Mouse (Mus musculus) left cerebral cortex, adult 11 months (tissue): ENCODE results near the gene Rad51b.

ENCODE experiments used
- DNase-seq: peaks from one replicate; pipeline ENCODE4 v3.0.0; 2022; ENCODE audit warnings: low spot score

The Rad51b gene

DNA sequence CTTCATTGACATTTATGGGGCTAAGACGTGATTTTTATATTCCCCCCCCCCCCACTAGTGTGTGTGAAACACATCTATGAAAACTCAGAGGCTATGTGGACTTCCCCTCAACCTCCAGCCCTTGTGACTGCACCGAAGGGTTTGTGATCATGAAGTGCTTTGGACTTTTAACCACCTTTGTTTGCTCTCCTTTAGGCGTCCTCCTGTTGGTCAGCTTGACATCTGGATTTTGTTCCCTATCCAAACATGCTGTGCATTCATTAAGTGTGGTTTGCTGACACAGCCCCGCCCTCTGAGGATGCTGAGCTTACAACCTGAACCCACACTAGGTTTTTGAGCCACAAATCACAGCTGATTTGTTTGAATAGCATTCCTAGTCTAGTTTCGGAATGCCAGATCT lies 502.3 kb downstream of the Rad51b start:
- DNase-seq: no peak

DNA sequence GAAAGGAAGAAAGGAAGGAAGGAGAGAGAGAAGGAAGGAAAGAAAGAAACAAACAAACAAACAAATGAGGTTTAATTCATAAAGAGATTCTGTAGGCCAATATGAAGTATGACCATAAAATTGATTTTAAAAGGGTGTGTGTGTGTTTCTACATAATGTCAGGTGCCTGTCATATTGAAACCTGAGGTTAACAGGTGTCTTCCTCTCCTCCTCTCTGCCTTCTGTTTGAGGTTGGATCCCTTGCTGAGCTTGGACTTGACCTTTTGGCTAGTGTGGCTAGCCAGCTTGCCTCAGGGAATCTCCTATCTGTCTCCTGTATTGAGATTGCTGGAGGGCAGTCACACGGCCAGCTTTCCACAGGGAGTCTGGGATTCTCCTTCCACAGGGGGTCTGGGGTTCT lies 506.6 kb downstream of the Rad51b start:
- no peak for DNase-seq

DNA sequence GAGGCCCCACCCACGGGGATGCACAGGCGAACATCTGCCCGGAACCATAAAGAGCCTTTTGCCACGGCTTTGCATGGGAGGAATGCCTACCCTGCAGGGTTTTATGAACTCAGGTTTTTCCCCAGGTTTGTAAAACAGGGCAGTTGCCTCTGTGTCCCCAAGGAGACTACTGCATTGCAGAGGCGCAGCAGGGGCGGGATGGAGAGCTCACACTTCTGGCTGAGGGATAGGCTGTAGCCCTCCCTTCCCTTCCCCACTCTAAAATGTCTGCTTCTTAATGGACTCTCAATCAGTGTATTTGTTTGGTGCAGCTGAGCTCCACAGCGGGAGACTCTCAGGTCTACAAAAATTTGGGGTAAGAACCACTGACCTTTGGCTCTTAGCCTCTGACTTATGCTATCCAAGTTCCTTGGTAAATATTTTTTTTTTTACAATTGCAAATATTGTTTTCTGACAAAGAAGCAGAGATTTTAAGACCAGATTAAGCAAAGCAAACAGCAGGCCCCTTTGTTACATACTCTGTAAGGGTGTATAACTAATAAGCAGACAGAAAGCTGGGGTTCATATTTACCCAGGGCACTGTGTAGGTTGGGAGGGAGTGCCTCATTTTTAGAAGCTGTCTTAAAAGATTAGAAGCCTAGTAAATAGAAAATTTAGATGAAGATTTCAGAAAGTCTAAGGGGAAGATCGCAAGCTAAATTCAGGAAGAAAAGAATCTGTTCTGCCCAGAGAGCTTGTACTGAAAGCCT lies 507.9 kb downstream of the Rad51b start:
- no peak for DNase-seq

DNA sequence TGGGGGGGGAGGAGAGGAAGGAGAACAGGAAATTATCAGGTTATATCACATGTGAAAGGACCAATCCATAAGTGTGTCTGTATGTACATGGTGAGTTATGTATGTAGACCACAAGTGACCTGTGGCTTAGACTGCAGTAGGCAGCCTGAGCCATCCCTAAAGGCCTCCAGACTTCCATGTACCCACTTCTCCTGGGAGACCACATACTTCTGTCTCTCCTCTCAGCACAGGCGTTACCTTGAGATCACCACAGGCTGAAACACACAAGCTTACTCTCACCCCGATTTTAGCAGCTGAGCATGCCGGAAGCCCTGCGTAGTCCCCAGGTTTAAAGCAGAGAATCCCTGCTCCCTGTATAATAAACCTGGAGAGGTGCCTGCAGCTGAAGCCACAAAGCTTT lies 509.9 kb downstream of the Rad51b start:
- no peak for DNase-seq

DNA sequence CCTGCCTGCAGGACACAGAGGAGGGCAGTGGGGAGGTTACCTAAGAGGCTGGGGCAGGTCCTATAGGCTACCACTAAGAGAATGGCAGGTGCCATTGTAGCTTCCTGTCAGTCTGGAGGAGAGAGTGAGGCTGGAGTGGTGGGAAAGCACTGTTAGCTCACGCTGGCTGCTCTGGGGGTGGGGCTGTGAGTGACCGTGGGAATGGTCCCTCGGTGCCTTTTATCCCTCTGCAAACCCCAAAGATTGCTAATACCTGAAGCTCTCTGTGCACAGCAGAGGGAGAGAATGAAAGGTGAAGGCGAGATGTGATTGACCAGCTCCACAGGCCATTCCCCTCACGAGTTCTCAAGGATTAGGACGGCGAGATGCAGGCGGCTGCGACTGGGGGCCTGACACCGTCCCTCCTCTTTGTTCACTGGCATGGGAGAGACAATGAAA lies 510.3 kb downstream of the Rad51b start:
- no peak for DNase-seq

DNA sequence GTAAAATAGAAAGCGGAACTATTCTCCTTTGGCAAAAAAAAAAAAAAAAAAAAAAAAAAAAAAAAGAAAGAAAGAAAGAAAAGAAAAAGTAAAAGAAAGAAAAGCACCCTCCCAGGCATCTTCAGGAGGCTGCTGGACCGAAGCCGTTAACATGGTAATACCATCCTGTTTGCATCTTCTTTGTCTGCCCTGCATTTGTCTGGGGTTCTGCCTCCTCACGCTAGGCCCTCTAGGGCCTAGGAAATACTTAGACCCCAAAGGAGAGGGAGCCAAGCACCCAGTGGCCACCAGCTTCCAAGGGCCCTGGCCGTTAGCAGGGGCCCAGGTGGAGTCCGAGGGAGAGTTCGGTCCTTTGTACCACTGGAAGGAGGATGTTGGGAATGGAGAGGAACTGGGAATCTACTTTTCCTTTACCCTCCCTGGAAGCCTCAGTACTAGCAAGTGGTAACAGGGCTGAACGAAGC lies 510.9 kb downstream of the Rad51b start:
- no peak for DNase-seq

DNA sequence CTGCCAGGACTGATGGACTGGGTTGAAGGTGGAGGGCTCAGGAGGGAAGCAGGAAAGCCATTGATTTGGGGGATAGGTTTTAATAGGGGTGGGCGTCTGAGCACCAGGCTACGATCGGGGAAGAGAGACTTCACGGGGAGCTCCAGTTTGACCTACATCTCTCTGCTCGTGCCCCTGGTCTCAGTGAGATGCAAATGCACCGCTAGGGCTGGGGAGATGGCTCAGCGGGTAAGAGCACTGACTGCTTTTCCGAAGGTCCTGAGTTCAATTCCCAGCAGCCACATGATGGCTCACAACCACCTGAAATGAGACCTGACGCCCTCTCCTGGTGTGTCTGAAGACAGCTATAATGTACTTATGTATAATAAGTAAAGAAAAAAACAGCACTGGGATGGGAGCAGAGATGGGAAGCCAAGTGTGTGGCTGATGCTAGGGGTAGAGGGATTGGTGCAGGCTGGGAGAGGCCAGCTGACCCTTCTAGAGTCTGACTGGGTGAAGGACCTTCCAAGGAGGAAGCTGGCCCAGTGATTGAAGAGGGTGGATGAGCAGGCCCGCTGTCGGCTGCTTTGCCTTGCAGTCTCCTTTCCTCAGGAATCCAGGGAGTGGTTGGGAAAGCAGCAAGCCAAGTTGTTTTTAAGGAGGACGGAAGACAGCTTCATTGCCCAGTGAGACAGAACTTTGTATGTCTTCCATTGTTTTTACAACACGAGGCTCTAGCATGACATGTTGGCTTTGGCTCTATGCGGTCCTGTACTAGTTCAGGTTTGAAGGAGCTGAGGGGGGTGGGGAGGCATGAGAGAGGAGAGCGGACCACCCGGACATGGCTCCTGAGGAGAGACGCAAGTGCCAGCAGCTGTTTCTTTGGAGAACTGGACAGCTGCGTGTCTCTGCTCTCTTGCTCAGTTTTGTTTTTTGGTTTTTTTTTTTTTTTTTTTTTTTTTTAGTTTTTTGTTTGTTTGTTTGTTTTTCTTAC lies 511.6 kb downstream of the Rad51b start:
- DNase-seq: no peak

DNA sequence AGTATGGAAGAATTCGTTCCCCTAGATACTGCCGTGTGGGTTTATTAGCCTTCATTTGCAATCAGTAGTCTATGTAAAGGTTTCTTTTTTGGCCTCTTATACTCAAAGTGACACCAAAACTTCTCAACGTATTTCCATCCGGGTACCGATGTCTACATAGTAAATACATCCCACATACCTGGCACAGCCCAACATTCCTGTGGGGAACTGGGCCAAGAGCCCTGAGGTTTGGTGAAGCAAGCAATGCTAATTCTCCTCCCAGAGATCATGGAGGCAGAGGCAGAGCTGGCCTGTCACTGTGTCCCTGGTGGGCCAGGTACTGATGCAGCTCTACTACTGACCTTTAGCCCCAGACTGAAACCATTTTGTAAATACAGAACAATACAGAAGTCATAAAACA lies 512.4 kb downstream of the Rad51b start:
- no peak for DNase-seq

DNA sequence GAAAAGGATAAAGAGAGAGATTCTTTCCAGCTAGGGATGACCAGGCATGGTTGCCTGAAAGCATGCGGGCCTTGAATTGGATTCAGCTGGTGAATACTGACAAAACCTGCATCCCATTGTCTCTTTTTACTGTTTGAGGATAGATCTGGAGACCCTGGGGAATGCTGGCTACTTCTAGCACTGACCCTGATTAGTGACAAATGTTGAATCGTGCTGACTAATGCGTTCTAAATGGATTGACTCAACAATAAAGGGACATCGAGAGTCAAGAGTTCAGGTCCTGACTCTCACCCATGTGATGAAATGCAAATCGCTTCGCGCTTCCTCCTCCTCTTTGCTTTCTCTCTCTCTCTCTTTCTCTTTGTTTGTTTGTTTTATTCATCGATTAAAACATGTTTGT lies 515.3 kb downstream of the Rad51b start:
- no peak for DNase-seq

DNA sequence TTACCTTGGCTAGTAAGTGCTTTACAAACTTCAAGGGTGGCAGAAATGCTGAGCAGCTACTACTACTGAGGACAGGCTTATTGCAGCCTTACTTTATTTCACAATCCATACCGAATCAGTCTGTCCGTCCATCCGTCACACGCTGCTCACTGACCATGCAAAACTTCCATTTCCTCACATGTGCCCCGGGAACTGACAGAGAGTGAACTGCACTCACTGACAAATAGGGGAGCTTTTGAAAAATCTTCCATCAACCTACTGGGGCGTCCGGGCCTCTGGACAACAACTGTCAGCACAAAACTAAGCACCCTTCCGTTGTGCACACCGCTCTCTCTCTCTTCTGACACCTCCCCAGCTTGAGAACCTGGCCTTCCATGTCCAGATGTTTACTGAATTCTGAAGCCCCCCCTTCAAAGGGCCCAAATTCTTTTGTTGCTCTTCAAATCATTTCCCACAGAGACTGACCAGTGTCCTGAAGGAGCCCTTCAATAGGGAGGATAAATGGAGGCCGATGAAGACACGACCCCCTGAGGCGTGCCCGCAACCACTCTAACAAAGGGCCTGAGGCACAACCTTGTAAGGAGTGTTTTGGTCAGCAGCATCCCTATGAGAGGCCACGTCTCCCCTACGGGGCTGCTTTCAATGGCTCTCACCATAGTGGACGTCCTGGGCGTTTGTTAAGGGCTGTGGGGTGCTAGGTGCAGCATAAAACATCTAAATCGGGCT lies 515.9 kb downstream of the Rad51b start:
- DNase-seq: no peak

DNA sequence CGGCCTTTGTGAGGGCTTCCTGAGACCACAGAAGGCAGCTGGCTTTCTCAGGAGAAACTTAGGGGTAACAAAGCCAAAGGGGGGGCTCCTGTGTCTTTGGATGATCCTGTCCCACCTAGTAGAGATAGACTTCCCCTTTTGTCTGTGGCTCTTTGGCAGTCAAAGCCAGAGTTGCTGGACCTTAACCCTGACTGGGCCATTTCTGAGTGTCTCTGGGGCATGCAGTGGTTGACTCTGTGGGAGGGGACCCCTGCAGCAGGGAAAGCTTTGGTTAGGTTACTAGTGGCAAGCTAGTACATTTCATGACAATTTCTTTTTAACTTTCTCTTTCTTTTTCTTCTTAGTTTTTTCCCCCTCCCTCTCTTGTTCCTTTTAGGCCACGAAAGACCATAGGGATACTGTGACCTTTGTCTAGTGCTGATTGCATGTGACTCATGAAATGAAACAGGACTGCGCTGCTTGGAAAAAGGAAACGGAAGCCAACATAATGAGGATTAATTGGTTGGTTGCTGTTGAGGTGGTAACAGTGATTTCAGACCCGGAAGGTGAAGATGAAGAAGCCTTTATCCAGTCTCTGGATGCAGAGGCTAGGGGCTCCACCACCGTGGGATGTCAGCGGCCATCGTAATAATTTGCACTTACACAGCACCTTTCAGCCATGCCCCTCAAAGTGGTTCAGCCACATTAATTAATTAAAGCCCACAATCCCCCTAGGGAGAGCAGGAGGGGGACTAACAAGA lies 516.7 kb downstream of the Rad51b start:
- DNase-seq: no peak

DNA sequence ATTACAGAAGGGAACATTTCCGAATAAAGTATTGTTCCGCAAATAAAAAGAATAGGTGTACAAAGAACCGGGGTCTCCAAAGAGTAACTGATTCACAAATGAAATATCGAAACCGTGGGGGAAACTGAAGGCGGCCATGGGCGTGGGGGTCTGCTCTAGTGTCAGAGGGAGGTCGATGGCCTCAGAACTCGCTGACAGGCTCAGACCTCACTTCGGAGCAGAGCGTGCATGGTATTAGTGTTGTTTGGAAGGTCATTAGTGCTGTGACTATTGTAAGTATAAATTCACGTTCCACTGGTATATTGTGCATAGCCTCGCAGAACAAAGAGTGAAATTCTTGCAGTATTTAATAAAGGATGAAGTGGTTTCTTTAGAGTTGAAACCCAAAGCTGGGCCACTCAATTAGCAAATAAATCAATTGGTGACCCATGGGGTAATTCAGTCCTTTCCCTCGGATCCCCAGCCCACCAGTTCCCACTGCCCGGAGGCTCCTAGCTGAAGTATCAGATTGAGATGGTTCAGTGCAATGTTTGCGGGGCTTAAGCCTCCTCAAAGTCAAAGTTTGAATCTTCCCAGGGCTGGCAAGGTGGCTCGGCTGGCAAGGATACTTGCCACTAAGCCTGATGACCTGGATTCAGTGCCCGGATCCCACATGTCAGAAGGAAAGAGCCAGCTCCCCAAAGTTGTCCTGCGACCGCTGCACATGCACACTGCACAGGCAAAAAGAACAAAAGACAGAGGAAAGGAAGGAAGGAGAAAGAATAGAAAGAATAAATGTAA lies 517.4 kb downstream of the Rad51b start:
- no peak for DNase-seq

DNA sequence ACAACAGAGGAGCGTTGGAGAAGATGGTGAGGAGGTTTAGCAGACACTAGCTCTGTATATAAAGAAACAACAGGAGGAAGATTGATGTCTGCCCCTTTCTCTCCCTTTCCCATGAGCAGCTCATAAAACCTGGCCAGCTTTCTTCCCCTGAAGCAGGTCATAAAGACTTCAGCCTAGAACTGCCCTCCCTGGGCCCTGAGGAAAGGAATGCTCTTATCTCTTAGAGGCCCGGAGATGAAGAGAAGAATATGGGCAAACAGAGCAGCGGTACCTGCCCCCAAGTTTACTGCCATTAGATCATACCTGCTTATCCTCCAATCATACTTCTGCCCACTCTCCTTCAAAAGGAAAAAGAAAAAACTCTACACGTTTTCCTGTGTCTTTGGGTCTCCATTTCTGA lies 519.2 kb downstream of the Rad51b start:
- no peak for DNase-seq

DNA sequence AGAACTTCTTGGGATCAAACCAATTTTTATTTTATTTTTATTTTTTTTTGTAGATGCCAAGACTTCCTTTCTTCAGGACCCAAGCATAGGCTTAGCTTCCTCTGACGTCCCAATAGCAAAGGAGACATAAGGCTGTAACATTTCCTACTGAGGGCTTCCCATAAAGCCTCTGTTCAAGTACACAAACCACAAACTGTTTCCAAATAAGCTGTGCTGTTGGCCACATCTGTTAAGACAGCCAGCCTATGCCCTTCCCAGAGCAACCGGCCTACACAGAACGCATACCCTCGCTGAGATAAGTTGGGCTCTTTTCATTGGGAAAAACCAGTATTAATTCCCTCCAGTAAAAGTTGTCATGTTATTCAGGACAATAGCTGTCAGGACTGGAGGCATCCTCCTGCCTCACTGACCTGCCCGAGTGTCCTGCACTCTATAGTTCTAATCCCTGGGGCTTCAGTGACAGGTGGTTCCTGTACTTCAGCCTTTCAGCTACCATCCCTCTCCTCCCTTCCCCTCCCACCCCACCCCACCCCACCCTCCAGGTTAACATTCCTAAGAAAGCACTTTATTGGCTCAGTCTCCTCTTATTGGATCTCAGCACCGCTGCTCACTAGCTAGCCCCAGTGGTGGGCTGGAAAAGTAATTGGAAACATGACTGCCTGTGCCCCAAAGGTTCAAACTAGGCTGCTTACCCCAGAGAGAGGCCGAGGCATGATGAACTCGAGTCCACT lies 523.3 kb downstream of the Rad51b start:
- DNase-seq: no peak

DNA sequence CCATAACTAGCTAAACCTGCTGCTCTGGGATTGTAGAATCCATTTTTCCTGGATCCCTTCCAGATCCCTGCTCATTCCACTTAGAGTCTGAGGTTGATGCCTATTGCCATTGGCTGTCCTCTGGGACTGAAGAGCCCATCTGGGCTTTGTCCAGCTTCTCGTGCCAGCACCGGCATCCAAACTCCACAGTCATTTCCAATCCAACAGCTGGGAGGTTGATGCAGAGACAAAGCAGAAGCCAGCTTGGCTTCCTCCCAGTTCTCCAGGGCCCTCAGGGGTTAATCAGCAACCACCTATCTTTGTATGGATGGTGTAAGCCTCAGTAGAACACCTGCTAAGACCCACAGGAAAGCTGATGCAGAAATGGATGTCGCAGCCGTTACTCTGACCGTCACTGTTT lies 524.8 kb downstream of the Rad51b start:
- no peak for DNase-seq

DNA sequence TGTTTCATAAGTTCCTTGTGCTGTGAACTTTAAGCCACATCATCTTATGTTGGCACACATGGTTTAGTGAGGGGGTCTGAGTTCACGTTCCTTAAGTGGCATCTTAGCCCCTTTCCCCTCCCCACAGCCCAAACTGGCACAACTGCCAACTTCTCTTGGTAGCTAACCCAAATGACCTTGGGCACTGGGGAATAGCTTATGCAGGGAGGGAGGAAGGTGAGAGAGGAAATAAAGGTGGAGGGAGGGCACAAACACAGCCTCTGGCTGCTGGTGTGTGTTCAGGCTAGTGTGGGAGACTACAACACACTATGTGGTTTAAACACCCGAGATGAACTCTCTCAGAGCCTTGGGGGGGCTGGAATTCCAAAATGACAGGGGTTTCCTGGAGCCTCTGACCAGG lies 525.3 kb downstream of the Rad51b start:
- no peak for DNase-seq

DNA sequence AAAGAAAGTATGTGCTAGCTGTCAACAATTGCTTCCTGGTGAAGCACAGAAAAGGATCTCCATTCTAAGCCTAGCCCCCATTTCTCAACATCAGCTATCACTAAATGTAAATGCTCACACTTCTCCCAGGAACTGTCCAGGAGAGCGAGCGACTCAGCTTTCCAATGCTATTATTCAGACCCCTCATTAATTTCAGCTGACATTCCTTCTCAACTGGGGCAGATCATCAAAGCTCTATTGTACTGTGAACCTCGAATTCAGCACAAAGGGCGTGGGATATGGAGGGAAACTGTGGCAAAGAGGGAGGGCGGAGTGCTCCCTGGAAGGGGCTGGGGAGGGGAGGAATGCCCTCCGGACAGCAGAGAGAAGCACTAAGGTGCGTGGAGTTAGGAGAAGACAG lies 528.8 kb downstream of the Rad51b start:
- no peak for DNase-seq

DNA sequence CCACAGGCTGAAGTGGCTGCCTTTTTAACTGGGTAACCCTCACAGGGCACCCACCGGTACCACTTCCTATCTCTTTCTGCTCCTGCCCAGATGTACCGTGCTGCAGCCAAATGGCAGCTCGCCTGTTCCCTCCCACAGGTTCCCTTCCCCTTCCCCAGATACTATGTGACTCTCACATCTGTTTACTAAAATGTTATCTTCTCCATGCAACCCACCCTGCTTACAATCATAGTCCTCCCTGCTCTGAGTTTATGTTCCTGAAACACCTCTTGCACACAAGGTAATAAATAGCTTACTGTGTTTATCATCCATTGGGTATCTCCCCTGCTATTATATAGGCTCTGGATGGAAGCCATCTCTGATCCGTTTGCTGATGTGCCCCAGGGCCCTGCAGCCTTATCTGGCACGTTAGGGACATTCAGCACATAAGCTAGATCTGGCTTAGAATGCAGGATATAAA lies 530.2 kb downstream of the Rad51b start:
- DNase-seq: no peak

DNA sequence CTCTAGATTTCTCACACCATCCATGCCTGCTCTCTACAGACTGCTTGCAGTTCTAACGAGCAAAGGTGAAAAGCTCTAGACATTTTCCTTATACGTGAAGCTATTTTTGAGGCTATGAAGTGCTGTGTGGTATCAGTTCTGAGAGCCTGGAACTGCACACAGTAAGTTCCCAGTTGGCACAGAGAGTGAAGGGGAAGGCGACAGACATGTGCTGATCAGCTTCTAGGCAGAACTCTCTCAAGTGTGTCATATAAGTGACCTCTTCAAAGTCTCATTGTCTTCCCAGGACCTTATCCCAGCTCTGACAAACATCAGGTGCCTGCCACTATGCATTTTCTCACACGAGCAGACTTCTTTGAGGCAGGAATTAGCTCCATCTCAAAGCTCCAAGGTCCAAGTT lies 530.7 kb downstream of the Rad51b start:
- DNase-seq: no peak

DNA sequence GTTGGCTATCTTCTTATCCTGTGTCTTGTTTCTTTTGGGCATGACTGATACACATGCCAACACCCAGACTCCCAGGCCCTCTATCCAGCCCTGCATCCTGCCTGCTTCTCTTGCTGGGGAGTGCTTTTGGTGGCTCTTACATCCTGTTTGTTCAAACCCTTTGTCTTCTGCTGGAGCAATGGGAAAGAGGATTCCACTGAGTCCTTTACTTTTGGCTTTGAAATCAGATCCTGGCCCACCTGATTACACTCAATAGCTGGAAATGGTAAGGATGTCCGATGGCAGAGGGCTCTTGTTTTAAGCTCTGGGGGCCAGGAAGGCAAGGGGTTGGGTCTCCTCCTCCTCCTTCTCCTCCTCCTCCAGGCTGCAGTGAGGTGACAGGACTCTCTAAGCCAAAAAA lies 533.6 kb downstream of the Rad51b start:
- DNase-seq: no peak
